Mouse (Mus musculus): ENCODE measurements around the gene Slc25a25.

GRCm38 (mm10) chr2:32415801-32416200 is 35.4 kb downstream of the Slc25a25 start:
- TF ChIP-seq USF1 (IDR thresholded peaks at IDR 0.05; ENCODE audit: low read depth) (no peak), POLR2A (IDR thresholded peaks at IDR 0.05; ENCODE audit: insufficient read length, low read depth) (no peak), MAX (IDR thresholded peaks at IDR 0.05; ENCODE audit: low read depth) (no peak), REST (IDR thresholded peaks at IDR 0.05; ENCODE audit: insufficient read depth, insufficient read length) (no peak), MYOD1 (IDR thresholded peaks at IDR 0.05; ENCODE audit: control insufficient read depth in 1 of 3, insufficient read length in 2 of 3, low read depth in 2 of 3) (no peak), TCF12 (IDR thresholded peaks at IDR 0.05; ENCODE audit: insufficient read depth, poor library complexity, severe bottlenecking) (no peak), E2F4 (IDR thresholded peaks at IDR 0.05; ENCODE audit: insufficient read depth) (no peak), MYOG (IDR thresholded peaks at IDR 0.05; ENCODE audit: control insufficient read depth in 1 of 3, insufficient read depth in 1 of 3, insufficient read length in 2 of 3, low read depth in 2 of 3) (no peak)

Data from myocyte (in vitro differentiated cells).